In genomic region chr1:181615866-181616491, GRCm38 (mm10) we compare ENCODE assay signal across 8 mouse cellular contexts. TPM values are rescaled to one million over a fixed set of nuclear protein-coding genes. Genes with fewer than 3 reads are reported as not detected.
DNase-seq lines count a peak whose midpoint lies in the region; ATAC-seq and TF ChIP-seq lines count a peak whose summit lies in the region.

No protein-coding gene starts in this region.

- no peaks in the 10 kb centered on the region for H3K9me3 ChIP-seq in intestine, embryonic 16.5 days (ENCODE audit: control insufficient read depth, low read length)
- H3K9me3 ChIP-seq in stomach, postnatal 0 days (ENCODE audit: control insufficient read depth, low read length): no peaks in the 10 kb centered on the region

- DNase-seq in 3T3-L1 (ENCODE audit: low read depth, low spot score): peak; percentile 90
- DNase-seq in NIH3T3 (ENCODE audit: low read depth): peak; percentile 86
- peak; percentile 77 for DNase-seq in cerebellum, adult 9-10 months
- peak; percentile 72 to 82 for DNase-seq in left cerebral cortex, postnatal 25 days (ENCODE audit: low spot score in 2 of 2)
- DNase-seq in naive thymus-derived CD4-positive, alpha-beta T cell, adult 2 months (ENCODE audit: low read depth): peak; percentile 64
- peak; percentile 68 for DNase-seq in stomach, postnatal 0 days (ENCODE audit: low spot score)

- TF ChIP-seq EP300 in stomach, postnatal 0 days (optimal IDR thresholded peaks at IDR 0.05): no peak

- no peaks in the 10 kb centered on the region for H3K4me1 ChIP-seq in intestine, embryonic 16.5 days (ENCODE audit: control insufficient read depth, insufficient read depth, low read length)
- no peaks in the 10 kb centered on the region for H3K4me1 ChIP-seq in stomach, postnatal 0 days (replicated peaks; ENCODE audit: control insufficient read depth, insufficient read depth)

- H3K36me3 ChIP-seq in intestine, embryonic 16.5 days (ENCODE audit: control insufficient read depth, insufficient read depth, low read length): no peaks in the 10 kb centered on the region
- no peaks in the 10 kb centered on the region for H3K36me3 ChIP-seq in stomach, postnatal 0 days (ENCODE audit: control insufficient read depth, insufficient read depth, low read length)

- no peaks in the 10 kb centered on the region for H3K27me3 ChIP-seq in intestine, embryonic 16.5 days (replicated peaks; ENCODE audit: control insufficient read depth, insufficient read depth, low read length)
- no peaks in the 10 kb centered on the region for H3K27me3 ChIP-seq in stomach, postnatal 0 days (ENCODE audit: control insufficient read depth, insufficient read depth, low read length)

- peak; percentile 86 for ATAC-seq in frontal cortex, adult (ENCODE audit: low TSS enrichment)
- ATAC-seq in intestine, embryonic 16.5 days: peak; percentile 71
- peak; percentile 76; the same call in 1 of the 2 replicates for ATAC-seq in stomach, postnatal 0 days (ENCODE audit: low FRiP score, low TSS enrichment)

- WGBS in intestine, embryonic 16.5 days: 39% methylated on average over 11 of the region's 11 CpGs
- WGBS in stomach, postnatal 0 days: 35% methylated on average over 11 of the region's 11 CpGs

- TF ChIP-seq CTCF in stomach, postnatal 0 days (IDR thresholded peaks at IDR 0.05; ENCODE audit: low read depth): peak; percentile 93

- H3K4me3 ChIP-seq in intestine, embryonic 16.5 days (ENCODE audit: low read length): no peak overlapping the region
- H3K4me3 ChIP-seq in stomach, postnatal 0 days (ENCODE audit: low read depth, low read length): no peak overlapping the region

- H3K27ac ChIP-seq in intestine, embryonic 16.5 days (ENCODE audit: low read length): no peak overlapping the region
- no peak overlapping the region for H3K27ac ChIP-seq in stomach, postnatal 0 days (replicated peaks)

- intact Hi-C loops in left cerebral cortex, postnatal 25 days (cut with DNase I): loop anchor here (5.0 kb wide), 2 partner anchors 69 to 344 kb away; no protein-coding TSS in a partner anchor

- no peak overlapping the region for H3K9ac ChIP-seq in intestine, embryonic 16.5 days (ENCODE audit: low read depth, low read length)
- no peak overlapping the region for H3K9ac ChIP-seq in stomach, postnatal 0 days (ENCODE audit: low read length)

- H3K4me2 ChIP-seq in intestine, embryonic 16.5 days (ENCODE audit: low read depth, low read length): no peak overlapping the region
- H3K4me2 ChIP-seq in stomach, postnatal 0 days (replicated peaks; ENCODE audit: low read depth): no peak overlapping the region

RNA-seq across cellular contexts. Expression of gene Dnah14, which starts 39.6 kb away (rescaled TPM):
- 1.1 and 1.2 TPM in 2 replicates for polyA plus RNA-seq in intestine, embryonic 16.5 days (2015; fragmentation: Nextera tagmentation; extraction: Ambion mirVana)
- total RNA-seq in left cerebral cortex, postnatal 25 days (2021): 1 to 10 TPM in 1 of 2 experiments, under 1 TPM in 1; 0.69 to 1.9 TPM
- polyA plus RNA-seq in stomach, postnatal 0 days (2015; fragmentation: Nextera tagmentation; extraction: Ambion mirVana): 0.85 and 1.2 TPM in 2 replicates
